Mouse (Mus musculus): Measurements from ENCODE around the gene Tulp4. TPM values are rescaled to one million over a fixed set of nuclear protein-coding genes. Genes with fewer than 3 reads are reported as not detected.
"Not testable (repeated sequence)": the region's sequence is repeated elsewhere in the genome, so short reads cannot be mapped to it uniquely, and the experiment has no call there.

The Tulp4 gene
- total RNA-seq, 2 experiments from 2014 or later = 135 to 136 TPM

DNA sequence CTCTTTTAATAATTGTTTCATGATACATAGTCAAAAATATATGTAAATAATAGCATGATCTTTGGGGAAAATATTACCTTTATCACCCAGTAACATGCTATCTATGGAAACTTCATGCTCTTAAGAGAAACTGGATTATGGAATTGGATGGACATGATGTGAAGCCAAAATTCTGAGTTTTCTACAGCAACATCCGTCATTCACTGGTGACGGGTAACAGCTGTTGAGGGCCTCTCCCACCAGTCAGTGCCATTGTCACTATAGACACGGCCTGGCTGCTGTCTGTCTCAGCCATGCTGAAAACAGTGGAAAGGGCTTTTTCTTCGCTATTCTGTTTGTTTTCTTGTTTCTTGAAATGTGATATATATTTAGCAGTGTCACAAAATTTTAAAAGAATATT is 76.5 kb downstream of the Tulp4 start:
- DNase-seq = peak in 1 of 2 experiments; percentile 29
- intact Hi-C loops (cut with DNase I) = no loop called here

DNA sequence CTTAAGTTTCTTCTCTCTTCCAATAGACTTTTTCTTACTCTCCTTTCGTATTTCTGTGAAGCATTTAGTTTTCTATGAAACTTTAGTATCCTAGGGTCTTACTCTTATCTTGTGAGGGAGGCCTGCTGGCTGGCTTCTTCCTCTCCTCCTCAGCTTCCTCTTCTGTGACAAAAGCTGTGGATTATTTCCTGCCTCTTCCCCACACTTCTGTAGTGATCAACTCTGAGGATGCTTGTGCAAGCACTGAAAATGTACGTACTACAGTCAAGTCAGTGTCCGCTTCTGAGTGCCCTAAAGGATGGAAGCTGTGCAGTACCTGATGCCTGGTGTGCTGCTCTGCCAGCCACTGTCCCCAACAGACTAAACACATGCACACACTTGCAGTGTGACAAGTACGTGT is 80.4 kb downstream of the Tulp4 start:
- DNase-seq = no peak
- intact Hi-C loops (cut with DNase I) = no loop called here

DNA sequence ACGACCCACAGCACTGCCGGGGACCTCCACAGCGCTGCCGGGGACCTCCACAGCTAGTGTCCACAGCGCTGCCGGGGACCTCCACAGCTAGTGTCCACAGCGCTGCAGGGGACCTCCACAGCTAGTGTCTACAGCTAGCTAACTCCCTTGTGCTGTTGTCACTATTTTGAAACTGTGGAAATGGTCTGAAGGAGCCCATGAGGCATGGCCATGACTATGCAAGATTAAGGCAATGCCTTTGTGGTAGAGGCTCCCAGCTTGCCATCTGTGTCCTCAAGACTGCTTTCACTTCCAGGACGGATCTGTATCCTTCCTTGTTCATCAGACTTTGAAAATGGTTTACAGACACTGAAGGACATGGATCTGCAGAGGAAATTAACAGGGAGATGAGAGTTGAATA is 80.9 kb downstream of the Tulp4 start:
- DNase-seq = no peak
- intact Hi-C loops (cut with DNase I) = no loop called here

DNA sequence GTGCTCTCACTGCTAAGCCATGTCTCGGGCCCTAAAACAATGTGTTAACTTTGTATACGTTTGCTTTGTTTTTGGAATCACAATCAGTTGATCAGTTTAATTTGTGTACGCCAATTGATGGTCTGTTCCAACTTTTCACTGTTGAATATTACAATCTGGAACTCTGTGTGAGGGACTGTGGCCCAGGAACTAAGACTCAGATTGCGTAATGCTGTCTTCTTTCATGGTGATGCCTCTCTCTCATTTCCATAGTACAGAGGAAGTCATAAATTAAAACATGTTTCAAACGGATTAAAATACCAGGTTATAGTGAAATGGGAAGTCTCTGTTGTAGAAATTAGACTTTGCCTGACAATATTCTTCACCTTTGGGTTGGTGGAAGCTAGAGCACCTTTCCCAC is 83.0 kb downstream of the Tulp4 start:
- intact Hi-C loops (cut with DNase I) = no loop called here

DNA sequence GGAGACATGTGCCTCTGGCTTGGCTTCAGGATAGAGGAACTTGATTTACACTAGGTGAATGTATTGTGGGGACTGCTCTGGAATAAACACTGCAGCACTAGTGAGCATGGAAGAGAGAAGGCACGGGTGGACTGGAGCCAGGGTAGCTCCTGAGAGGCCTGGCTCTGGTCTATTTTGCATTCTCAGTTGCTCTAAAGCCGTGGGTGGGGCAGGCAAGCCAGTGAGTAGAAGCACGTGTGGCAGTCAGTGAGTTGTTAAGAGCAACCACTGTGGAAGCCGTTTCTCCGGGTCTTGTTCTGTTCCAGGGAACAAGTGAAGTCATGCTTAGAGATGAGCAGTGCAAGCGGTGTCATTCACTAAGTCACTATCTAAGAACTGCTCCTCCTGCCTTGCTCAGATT is 86.0 kb downstream of the Tulp4 start:
- DNase-seq = no peak

More for the DNA sequence above, 83.0 kb downstream of the Tulp4 start:
- no peak for DNase-seq

DNA sequence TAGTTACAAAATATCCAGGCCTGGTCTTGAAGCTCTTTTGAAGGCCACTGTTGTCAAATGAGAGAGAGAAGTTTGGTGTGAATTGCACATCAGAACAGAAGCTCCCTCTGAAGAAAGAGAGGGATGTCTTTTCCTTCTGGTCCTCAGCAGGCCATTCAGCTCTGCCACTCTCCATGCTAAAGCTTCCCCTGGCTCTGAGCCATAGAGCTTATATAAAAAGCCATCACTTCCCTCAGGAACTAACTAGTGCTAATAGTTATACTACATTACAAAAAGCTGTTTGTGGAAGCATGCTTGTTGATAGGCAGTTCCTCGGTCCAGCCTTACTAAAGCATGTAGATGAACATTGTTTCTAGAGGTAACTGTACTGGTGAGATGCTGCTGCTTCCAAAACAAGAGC is 89.2 kb downstream of the Tulp4 start:
- DNase-seq = no peak
- intact Hi-C loops (cut with DNase I) = no loop called here

More for the DNA sequence above, 86.0 kb downstream of the Tulp4 start:
- intact Hi-C loops (cut with DNase I) = no loop called here

DNA sequence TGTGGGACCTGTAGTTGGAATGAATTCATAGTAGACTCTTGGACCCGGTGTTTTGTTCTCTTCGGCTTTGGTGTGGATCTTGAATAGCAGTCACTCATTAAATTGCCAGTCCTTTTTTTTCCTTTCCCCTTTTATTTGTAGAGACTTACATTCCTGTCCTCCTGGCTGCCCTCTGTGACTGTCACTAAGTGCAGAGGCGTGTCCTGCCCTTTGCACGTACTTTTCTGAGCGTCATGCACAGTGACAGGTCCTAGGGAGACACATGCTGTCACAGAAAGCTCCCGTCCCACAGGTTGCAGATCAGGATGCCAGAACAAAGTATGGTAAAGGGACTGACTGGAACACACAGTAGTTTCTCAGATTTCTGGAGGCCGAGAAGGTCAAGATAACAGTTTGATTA is 91.3 kb downstream of the Tulp4 start:
- DNase-seq = no peak
- intact Hi-C loops (cut with DNase I) = no loop called here

DNA sequence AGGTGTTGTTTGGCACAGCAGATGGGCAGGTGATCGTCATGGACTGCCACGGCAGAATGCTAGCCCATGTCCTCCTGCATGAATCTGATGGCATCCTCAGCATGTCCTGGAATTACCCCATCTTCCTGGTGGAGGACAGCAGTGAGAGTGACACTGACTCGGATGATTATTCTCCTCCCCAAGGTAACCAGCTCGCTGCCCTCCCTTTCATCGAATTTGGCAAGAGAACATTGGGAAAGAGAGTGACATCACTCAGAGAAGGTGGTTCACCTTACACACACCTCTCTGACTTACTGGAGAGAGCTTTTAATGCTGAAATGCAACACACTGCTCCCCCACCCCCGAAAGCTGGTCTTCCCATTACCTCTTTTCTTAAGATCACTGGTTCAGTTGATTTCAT is 92.4 kb downstream of the Tulp4 start:
- no peak for DNase-seq
- intact Hi-C loops (cut with DNase I) = no loop called here

DNA sequence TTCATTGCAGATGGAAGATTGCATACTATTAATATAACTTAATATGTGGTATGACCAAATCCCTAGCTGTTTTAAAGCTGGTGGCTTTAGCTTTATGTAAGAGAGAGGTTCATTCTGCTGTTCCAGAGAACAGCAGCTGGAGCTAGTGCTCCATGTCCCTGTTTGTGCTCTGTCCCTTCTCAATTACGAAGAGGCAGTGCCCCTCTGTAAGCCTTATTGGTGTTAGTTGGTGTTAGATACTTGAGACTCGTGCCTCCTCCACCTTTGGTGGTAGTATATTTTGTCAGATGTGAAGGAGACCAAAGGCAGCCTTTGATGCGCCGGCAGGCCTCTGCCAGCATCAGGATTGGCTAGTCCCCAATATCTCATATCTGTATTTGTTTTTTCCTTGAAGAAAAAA is 92.9 kb downstream of the Tulp4 start:
- DNase-seq = no peak
- intact Hi-C loops (cut with DNase I) = no loop called here

DNA sequence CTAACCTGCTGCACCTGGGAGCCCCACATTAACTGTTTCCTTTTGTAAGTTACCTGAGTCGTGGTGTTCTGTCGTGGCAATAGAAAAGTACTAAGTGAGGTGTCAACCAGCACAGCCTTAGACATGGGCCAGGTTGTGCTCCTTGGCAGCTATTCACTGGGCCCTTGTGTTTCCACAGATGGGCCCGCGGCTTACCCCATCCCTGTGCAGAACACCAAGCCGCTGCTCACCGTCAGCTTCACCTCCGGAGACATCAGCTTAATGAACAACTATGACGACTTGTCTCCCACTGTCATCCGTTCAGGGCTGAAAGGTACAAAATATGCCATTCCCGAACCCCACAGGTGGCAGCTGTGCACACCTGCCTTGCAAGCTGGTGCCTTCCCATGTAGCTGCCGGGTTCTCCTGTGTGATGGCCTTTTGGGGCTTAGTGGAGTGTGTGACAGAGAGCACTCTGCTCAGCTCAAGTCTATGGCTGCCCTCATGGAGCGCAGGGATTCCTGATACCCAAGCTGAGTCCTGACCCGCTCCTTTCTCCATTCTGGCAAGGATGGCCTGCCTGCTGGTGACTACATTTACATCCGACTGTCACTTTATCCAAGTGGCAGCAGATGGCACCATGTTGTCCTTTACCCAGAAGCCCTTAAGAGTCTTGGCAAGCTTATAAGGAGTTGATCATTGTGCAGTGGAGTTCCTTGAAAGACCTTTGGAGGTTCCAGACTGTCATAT is 95.4 kb downstream of the Tulp4 start:
- intact Hi-C loops (cut with DNase I) = no loop called here

DNA sequence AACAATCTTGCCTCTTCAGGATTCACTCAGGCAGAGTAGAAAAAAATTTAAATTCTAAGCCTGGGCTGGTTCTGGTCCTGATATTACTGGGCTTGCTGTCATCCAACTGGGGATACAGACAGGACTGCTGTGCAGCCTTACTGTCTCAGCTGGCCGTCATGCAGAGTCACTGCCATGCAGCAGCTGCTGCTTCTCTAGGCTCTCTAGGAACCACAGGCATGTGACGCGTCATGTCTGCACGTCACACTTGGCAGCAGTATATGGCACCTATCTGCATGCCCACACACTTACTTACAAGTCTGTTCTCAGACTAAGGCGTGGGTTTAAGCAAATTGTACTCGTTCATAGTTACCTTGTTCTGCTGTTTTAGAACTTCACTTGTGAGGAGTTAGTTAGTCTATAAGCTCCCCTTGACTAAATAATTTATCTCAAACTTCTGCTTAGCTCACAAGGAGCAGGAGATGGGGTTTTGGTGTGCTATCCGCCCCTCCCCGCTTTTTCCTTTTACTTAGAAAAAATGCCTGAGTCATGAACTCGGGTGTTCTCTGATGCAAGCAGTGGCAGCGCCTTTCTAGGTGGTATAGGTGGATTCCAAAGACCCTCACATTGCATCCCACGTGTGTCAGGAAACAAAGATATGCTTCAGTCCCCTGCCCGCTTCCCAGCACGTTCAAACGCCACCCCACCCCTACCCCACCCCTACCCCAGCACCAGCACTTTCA is 96.3 kb downstream of the Tulp4 start:
- intact Hi-C loops (cut with DNase I) = no loop called here
- DNase-seq = peak in 1 of 2 experiments; percentile 32

More for the DNA sequence above, 95.4 kb downstream of the Tulp4 start:
- DNase-seq = no peak

DNA sequence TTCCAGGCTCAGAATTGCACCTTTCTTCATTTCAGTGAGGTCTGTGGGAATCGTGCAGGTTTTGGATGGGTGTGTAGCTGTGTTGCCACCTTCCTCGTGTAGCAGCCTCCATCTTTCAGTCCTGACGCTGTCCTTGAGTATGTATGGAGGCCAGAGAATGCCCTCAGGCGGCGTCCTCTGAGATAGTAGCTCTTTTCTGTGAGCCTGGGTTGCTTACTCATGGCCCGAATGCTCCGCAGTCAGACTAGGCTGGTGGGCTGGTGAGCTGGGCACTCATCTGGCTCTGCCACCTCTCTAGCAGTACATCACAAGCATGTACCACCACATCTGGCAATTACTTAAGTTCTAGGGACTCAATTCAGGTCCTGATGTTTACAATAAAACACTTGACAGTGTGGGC is 96.9 kb downstream of the Tulp4 start:
- intact Hi-C loops (cut with DNase I) = no loop called here
- DNase-seq = no peak

DNA sequence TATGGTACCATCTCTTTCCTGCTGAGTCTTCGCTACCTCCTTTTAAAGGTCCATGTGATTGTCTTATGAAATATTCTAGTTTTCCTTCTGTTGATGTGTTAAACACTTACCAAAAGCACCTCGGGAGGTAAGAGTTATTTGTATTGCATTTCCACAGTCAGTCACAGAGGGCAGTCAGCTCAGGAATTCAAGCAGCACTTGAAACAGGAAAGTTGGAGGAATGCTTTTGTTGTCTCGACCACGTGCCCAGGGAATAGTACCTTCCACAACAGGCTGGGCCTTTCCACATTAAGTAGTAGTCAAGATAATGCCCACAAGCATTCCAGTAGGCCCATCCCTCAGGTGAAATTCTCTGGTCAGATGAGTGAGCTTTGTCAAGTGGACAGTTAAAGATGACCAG is 97.6 kb downstream of the Tulp4 start:
- DNase-seq = no peak
- intact Hi-C loops (cut with DNase I) = no loop called here

DNA sequence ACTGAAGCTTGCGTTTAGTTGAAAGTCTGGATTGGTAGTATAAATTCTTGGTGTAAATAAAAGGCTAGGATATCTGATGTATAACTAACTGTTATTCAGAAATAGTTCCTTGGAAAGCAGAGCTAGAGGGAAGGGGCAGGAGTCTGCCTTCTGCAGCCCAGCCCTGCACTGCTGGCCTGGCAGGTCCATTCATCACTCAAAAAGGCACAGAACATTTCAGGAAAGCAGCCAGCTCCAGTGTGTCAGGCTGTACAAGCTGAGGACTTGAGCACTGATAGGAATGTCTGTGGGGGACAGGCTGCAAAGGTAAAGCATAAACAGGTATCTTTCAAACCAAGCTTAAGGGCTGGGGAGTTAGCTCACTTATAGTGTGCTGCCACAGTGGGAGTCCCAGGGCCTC is 105.5 kb downstream of the Tulp4 start:
- peak; percentile 62 to 66 for DNase-seq
- intact Hi-C loops (cut with DNase I) = no loop called here

DNA sequence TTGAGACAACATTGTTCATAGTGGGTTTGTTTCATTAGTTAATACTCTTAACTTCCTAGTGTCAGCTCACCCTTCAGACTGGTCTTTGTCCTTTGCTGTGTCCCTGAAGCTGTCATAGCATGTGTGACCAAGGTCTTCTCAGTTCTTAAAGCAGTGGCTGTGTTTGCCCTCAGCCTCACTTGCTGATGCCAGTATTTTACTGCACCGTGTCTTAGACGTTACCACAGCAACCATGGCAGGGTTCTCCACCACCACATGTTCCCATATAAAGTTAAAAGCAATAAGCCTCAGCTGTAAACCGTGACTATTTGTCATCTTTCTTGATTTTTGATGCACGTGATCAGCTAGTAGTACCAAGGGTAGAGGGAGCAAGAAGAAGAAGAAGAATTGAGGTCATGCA is 109.4 kb downstream of the Tulp4 start:
- no peak for DNase-seq
- intact Hi-C loops (cut with DNase I) = no loop called here

DNA sequence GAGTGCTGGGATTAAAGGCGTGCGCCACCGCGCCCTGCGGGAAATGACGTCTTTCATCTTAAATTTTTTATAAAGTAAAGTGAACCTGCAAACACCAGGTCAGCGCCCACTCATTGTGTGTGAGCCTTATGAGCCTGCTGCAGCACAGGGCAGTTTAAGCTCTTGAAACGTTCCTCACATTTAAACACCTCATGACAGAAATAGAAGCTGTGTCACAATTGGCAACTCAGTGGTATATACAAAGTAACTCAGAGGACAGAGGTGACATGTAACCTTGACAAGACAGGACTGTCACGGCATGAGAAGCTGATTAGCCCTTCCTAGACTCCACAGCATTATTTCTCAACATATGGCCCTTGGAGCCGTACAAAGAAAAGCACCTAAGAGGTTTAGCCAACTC is 110.3 kb downstream of the Tulp4 start:
- DNase-seq = peak; percentile 53 to 64
- intact Hi-C loops (cut with DNase I) = no loop called here

DNA sequence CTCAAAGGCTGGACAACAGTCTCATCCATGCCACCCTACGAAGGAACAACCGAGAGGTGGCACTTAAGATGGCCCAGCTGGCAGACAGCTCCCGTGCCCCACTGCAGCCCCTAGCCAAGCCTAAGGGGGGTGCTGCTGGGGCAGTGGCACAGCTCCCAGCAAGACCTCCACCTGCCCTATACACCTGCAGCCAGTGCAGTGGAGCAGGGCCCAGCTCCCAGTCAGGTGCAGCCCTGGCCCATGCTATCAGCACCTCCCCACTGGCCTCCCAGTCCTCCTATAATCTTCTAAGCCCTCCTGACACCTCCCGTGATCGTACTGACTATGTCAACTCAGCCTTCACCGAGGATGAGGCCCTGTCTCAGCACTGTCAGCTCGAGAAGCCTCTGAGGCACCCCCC is 126.4 kb downstream of the Tulp4 start:
- intact Hi-C loops (cut with DNase I) = not testable (repeated sequence)

DNA sequence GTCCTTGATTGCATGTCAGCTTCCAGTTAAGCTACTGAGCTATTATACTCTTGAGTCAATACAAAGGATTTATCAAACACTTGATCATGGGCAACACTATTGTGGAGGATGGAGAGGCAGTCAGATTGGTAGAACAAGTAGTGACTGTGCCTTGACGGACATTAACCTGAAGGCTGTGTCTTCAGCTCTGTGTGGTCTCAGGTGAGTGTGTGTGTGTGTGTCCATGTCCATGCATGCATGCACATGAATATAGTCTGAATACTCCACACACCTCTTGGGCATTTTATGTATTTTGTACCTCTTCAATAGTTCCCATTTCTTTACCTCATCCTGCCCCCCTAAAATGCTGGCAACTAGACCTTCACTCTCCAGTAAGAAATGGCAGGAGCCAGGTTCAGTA is 145.1 kb downstream of the Tulp4 start:
- DNase-seq; intact Hi-C loops (cut with DNase I): not testable (repeated sequence)

More for the DNA sequence above, 126.4 kb downstream of the Tulp4 start:
- DNase-seq = not testable (repeated sequence)

DNA sequence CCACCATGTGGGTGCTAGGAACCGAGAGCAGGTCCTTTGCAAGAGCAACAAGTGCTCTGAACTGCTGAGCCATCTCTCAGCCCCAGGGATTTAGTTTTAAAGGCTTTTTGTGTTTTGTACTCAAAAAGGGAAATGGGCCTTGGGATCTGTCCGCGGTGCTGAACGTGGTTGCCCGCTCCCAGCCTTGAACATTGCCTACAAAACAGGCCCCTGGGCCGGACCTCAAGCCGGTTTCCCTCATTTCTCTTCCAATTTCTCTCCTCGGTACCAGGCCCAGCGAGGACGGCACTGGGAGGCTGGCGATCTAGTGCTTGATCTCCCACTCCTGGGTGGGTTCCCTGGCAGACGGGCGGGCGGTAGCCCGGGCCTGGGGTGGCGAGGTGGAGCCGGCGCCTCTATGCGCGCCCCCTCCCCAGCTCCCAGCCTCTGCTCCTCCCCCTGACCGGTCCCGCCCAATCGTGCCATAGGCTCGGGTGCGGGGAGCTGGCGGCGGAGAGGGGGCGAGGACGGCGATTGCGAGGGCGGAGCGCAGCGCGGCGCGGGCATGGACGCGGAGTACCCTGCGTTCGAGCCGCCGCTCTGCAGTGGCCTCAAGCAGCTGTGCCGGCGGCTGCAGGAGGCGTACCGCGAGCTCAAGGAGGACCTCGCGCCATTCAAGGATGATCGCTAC is 150.3 kb downstream of the Tulp4 start, which contains the start of gene Tmem181a:
Gene Tmem181a, plus strand, starts transcription at position 461 of the 670 bp plus-strand sequence.
- intact Hi-C loops (cut with DNase I); DNase-seq: not testable (repeated sequence)

DNA sequence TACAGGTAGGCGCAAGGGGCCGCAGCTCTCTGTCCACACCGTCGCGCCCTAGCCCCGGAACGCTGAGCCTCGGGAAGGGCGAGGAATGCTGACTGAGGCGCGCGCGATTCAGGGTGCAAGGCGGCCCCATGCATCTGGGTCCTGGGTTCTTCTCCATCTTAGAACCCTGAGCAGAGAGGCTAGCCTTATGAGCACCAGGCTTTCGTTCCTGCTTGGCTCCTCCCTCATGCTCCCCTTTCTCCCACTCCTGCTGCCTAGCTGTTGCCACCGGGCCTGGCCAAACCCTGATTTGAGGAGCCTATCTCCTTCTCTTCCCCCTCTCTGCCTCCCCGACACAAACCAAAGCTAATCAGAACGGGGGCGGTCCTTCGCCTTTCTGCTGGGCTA is 150.8 kb downstream of the Tulp4 start:
- intact Hi-C loops (cut with DNase I); DNase-seq: not testable (repeated sequence)
